Mouse (Mus musculus): ENCODE measurements at regions not wholly inside any gene's neighbourhood (a gene's known extent, or its start where the extent isn't known, plus 50 kb on each side); places are given as distances from the start of the nearest gene placed in this dataset.

DNA sequence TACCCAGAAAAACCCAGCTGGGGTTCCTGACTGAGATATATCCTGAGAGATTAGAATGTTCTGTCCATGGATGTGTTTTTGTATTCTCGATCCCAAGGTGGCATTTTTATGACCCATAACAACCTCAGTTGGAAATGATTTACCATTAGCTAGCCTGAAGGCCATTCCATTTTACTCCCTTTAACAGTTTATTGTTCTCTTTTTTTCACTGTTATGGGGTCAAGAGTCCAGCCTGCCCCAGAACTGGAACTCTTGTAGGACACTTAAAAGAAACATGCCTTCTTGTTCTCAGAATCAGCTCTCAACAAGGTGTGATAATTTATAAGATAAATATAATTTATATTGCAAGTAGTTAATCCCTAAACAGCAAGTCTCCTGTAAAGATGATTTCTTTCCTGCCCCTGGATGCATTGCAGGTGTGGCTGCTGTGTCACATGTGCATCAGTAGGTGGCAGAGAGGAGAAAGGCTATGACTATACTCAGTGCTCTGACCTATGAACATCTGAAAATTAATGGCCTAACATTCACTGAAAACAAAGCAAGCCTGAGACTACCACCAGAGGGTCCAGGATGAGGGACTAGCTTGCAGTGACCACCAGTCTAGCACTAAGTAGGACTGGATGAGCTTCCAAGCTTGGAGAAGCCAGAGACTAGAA lies 181.6 kb upstream of the Gm527 start:
- DNase-seq, result no peak

- no peak for DNase-seq
These were observed 214.3 kb upstream of the Gm527 start for GRCm38 (mm10) chr12:64703419-64703818.

GRCm38 (mm10) chr12:64701066-64701465 lies 216.6 kb upstream of the Gm527 start:
- no peak for DNase-seq

DNA sequence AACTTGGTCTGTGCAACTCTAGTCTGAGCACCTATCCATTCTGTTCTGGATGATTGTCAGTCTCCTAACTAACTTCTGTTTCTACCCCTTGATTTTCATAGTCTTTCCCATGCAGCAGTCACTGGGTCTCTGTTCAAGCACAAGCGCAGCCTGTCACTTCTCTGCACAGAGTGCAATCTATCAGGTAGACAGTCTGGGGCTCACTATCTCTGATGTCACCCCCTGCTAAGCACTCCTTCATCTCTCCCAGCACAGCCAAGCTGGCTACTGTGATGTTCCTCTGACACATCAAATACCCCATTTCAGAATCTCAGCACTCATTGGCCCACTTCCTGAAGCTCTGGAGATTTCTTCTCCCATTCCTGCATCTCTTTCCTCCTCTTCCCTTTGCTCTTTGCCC lies 220.9 kb upstream of the Fscb start:
- no peak for DNase-seq

DNA sequence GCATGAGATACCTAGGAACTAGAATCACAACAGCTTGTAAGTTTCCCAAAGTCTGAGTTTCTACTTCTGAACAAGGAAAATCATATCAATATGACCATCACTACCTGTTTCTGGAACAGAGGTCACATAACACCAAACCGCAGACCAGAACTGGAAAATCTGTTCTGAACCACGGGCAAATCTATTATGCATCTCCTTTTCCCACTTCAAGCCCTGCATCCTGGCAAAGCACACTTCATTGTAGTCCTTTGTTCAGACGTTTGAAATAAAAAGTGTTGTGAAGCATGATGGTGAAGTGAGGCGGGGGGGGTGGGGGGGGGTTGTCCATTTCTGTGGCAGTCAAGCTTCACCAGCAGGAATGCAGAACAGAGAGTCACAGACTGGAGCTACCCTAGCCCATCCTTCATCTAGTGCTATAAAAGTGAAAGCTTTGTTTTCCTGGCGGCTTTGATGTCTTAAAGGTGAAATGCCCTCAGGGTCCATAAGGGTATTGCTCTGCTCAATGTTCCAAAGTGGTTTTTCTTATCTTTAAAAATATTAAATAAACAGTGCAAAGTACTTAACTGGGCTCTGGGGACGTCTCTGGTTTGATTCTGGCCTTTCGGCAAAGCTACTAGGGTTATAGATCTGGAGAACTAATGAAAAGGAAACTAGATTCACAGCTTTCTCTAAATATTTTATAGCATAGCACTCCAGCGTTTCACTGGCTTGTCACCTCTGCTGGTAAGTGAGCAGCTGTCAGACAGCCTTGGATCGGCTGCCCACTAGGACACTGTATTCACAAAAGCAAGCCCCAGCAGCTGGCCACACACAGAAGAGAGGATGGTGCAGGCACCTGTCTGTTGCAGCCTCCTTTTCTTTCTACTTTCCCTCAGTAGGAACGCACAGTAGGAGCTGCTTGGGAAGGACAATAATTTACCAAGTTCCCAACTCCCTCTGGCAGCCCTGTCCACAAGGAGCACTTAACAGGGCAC lies 218.0 kb upstream of the Fscb start:
- no peak for DNase-seq

GRCm38 (mm10) chr12:64689642-64690041 lies 215.2 kb upstream of the Fscb start:
- no peak for DNase-seq

- no peak for DNase-seq
These were observed 214.1 kb upstream of the Fscb start for GRCm38 (mm10) chr12:64688618-64689017.

GRCm38 (mm10) chr12:64640864-64641416 lies 166.4 kb upstream of the Fscb start:
- peak in 1 of 2 experiments; percentile 3 for DNase-seq

GRCm38 (mm10) chr12:64614877-64615276 lies 140.4 kb upstream of the Fscb start:
- DNase-seq, result no peak
